Mouse (Mus musculus) adrenal gland, adult 2 months (tissue): Measurements from ENCODE around the gene Chn2. TPM values are rescaled to one million over a fixed set of nuclear protein-coding genes. Genes with fewer than 3 reads are reported as not detected.

ENCODE experiments used
- DNase-seq: peaks from one replicate; pipeline ENCODE4 v3.0.0; 2021
- polyA plus RNA-seq: library from polyadenylated mRNA; depleted of rRNA; stranded (reverse); fragments of >200 nt; gene quantifications from 2 replicates; pipeline ENCODE4 v1.2.3, GENCODE M21; 2012
- total RNA-seq, 2 experiments: library from RNA; stranded (reverse); gene quantifications; 2 replicates each; pipeline ENCODE4 v1.2.3; 2021

Chn2 gene
- total and polyA plus RNA-seq, 3 experiments, result 9.2 to 13.7 (median 11.5) TPM

DNA sequence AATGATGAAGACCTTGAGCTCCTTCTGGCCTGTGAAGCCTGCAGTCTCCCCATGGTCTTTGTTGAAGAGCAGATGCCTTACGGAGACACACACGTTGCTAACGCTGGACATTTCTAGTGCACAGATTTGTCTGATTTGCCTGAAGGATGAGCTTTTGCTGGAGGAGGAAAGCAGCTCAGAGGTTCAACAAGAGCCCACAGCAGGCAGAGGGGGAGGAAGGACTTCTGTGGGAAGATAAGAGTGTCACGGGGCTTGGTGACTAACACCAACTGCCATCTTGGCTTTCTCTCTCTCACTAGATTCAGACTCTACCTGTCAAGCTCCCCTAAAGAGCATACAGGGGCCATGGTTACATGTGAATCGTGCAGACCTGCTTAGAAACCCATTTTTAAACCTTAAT lies 37.3 kb downstream of the Chn2 start:
- DNase-seq, result no peak

DNA sequence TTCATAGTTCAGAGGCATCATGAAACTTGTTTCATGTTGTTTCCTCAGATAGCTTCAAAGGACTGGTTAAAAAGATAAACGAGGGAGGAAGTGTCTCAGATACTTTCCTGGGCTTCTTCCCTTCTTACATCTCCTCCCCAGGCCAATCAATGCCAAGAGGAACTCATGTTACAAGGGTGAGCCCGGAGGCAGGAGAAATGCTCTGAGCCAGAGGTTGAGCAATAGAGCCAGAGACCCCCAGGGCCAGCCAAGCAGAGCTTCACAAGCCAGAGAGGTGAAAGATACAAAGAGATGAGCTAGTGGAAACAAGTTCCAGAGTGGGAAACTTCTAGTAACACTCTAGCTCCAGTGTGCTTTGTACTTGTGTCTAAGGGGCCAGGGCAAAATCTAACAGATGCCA lies 38.9 kb downstream of the Chn2 start:
- no peak for DNase-seq

DNA sequence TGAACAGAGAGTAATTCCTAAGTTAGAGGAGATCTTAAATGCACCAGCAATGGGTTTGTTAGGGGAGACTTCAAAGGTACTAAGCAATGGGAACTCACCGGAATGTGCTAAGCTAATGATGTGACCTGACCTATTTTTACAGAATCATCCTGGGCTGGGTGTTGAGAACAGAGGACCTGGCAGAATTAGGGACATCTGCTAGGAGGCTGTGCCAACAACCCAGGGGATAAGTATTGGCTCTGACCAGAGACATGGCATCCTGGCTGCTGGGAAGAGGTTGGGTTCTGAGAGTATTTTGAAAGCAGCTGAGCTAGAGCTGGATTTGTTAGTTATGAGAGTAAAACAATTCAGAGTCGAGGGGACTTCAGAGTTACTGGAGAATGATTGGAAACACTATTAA lies 40.5 kb downstream of the Chn2 start:
- DNase-seq, result no peak

DNA sequence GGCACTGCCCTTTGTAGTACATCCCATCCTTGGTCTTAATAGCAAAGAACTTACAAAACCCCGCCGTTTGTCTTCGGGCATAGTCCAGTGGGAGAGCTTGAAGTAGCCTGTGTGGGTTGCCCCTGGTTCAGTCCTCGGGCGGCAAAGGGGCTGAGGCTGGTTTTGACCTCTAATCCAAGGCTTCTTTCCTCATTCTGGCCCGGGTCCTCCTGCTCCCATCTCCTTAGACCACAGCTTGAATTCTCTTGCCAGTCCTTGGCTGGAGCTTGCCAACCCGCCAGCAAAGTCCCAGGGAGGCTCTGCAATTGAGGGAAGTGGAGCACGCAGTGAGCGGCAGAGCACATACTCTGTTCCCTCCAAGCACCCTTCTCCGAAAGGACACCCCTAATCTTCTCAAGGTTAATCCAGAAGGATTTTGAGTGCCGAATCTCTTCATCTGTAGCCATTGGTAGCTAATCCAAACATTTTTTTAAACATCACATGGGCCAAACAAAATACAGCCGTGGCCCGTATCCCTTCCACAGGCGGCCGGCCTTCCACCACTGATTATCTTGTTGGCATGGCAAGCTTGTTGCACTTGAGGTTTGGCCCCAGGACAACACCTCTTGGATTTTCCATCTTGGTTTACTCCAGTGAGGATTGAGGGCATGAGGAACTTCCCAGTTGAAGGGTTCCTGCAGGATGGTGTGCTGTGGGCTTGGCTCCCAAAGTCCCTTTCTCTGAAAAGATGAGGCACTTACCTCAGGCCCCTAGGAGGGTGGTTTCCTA lies 41.3 kb downstream of the Chn2 start:
- no peak for DNase-seq

DNA sequence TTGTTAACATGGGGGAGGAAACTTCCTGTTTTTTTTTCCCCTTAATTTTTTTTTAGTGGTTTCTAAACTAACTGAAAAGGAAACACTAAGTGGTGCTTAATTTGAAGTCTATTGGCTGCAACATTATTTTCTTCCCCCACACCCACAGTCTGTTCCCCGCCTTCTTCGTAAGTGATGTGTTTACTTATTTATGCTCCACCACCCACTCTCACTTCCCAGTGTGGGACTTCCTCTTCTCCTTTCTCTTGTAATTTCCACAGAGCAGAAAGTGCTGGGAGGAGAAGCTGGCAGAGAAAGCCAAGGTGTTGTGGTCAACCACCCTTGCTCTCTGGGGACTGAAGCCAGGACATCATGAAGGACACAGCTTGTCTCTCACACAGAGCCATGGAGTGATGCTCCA lies 43.2 kb downstream of the Chn2 start:
- peak; percentile 23 for DNase-seq

DNA sequence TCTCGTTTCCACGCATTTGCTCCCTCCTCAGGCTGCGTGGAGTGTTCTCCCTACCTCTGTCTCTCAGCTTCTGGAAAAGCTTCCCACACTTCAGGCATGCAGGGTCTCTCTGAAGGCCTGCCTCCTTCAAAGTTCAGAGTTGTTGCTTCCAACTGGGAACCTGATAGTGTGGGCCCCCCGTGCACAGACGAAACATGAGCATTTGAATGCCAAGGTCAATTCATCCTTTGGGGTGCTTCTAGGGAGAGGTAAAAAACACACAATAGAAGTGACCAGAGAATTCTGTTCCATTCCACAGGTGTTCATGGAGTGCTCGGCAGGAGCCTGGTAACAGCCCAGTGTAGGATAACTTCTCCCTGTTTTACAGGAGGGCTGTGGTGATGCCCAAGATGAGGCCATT lies 44.7 kb downstream of the Chn2 start:
- no peak for DNase-seq

DNA sequence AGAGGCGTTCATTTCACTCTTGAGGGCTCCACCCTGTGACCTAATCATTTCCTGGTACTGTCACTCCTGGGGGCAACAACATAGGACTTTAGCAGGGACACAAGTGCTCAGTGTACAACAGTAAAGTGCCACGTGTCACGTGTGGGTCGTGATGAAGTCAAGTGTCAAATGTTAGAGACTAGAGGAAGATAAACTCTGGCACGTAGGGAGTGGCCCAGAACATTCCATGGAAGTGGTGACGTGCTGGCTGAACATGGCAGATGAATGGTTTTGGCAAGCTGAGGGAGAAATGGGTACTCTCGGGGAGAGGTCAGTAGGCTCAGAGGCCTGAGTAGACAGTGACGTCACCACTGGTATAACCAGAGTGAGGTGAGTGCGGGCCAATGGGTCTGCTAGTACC lies 45.7 kb downstream of the Chn2 start:
- no peak for DNase-seq

DNA sequence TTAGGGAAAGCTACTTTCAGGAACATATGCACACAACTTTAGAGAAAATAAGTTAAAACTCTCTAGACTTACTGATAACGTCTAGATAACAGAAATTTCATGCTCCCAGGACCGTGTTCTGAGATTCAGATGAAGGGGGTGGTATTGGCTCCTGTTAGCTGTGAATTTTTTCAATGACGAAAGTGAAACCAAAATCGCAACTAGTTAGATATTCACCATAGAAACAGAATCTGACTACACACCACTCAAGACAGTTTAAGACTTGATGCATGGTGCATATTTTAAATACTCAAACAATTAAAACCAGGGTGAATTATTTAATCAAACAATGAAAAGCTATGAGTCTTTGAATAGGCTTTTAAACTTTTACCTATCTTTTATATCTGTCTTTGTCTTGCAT lies 48.8 kb downstream of the Chn2 start:
- DNase-seq, result no peak

DNA sequence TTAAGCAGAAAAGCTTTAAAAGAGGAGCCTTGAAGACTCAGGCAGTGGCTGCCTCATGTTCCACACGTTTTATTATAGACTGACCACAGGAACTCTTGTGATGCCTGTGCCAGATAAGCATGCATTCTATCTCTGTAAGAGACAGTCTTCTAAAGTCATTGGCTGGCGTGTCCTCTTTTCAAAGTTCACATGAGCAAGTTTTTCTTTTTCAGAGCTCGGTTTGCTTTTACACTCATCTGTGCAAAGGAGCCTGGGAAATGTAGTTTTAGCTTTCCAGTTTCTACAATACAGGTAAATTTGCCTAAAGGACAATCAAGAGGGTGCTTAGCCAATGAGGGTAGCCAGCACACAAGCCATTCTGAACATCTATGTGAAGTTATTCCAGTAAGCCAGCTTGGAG lies 51.5 kb downstream of the Chn2 start:
- no peak for DNase-seq

DNA sequence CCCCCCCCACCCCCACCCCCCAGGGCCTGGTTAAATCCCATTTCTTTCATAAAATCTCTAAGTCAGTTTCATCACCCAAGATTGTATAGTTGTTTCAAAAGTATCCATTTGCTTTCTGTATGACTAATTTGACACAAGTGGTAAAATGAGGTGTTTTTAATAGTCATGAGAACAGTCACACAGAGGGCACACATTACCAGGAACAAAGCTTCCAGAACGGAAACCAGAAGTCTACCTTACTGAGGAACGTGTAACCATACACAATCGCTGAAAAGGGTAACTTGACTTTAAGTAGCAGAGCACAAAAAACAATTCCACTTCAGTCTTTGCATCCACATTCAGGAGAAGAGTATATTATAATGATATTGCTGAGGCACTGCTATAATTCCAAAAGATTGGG lies 53.6 kb downstream of the Chn2 start:
- DNase-seq, result no peak

DNA sequence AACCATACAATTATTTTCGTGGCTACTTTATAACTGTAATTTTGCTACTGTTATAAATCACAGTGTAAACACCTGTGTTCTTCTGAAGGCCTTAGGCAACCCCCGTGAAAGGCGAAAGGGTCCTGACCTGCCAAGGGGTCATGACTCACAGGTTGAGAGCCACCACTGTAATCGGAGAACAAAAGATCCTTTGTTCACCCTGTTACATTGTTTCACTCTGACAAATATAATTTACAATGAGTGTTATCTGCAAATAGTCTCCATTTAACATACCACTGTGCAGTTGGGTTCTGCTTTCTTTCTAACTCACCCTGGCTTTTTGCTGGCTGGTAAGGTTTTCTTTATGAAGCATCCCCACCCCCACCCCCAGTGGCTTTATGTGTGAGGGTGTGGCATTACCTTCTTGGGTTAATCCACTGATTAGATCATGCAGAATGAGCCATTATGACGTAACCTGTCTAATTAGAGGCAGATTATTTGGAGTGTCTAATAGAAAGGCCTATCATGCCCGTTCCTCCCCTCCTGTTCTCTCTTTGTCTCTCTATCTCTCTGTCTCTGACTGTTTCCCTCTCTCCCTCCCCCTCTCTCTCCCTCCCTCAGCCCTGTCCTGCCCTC lies 56.9 kb downstream of the Chn2 start:
- DNase-seq, result no peak

DNA sequence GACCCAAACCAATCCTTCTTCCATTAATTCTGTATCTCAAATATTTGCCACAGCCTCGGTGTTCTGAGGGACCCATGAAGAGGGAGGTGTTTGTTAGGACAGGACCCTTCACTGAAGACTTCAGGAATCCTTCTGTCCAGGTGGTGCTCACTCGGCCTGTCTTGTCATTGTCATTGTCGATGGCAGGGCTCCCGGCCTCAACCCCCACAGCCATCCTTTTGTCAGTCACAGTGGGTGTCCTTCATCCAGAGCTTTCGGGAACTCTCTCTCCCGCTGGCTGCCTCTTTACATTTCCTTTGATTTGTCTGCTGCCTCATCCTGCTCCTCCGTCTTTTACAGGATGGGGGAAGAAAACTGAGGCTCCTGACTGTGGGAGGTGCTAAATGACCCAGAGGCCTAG lies 57.5 kb downstream of the Chn2 start:
- no peak for DNase-seq

DNA sequence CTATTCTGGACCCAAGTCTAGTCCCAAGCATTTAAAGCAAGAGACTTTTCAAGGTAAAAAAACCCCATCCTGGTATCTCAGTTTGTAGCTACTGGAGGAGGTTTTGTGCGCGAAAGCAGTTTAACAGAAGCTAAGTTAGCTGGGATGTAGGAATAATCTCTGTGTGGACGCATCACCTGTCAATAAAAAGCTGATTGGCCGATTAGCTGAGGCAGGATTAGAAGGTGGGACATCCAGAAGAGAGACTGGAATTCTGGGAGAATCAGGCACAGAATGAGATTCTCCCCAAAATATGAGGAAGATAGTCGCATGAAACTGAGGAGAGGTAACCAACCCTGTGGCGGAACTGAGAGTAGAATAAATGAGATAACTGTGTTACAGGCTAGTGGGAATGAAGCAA lies 59.0 kb downstream of the Chn2 start:
- DNase-seq, result no peak

DNA sequence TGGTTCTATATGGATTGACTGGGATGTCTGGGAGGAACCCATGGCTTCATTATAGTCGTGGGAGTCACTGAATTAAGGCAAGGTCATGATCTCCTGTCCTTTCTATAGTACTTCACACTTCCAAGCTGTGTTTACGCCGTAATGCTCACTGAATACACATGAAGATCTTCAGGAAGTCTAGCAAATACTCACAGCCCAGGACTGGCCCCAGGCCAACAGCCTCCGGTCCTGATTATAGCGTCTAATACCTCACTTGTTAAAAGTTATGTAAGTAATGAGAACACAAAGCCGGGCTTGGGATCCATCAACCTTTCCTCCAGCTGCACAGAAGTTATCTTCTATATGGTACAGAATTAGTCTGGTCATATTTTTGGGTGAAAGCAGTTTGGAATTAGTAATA lies 60.3 kb downstream of the Chn2 start:
- DNase-seq, result no peak

DNA sequence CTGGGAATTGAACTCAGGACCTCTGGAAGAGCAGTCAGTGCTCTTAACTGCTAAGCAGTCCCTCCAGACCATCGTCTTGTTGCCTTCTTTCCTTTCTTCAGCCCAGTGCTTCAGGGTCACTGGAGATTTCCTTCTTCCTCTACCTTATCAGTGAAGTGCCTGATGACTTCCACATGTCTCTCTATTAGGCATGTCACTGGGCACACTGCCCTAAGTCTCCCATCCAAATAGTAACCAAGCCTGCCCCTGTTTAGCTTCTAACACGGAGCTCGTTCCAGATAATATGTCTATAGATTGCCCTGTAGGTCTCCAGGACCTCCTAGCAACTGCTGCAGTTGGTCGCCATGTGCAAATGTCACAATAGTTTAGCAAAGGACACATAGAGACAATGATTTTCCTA lies 62.9 kb downstream of the Chn2 start:
- DNase-seq, result no peak

DNA sequence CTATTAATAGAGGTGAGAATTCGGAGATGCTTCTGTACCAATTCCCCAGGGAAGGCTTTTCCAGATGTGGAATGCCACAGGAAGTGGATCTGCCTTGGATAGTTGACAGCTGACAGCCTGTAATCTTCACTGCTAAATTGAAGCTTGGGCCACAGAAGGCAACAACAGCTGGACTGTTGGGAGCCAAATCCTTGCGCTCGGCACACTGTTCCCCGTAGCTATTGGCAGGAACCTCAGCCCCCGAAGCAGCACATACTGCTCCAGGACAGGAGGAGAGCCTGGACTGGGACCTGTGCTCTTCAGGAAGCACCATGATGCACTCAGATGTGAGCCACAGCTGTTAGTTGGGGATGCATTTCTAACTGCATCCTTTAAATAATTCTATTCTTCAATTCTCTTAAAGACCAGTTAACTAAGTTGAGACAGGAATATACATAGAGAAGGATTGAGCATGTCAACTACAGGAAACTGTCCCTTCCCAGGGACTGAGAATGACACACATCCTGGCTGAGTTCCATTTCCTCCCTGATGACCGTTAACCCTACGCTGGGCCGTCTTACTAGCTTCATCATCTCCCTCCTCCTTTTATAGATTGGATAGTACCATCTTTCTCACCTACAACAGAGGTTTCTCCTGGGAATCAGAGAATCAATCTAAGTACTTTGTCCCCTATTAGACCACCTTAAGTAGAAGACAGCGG lies 64.1 kb downstream of the Chn2 start:
- no peak for DNase-seq

DNA sequence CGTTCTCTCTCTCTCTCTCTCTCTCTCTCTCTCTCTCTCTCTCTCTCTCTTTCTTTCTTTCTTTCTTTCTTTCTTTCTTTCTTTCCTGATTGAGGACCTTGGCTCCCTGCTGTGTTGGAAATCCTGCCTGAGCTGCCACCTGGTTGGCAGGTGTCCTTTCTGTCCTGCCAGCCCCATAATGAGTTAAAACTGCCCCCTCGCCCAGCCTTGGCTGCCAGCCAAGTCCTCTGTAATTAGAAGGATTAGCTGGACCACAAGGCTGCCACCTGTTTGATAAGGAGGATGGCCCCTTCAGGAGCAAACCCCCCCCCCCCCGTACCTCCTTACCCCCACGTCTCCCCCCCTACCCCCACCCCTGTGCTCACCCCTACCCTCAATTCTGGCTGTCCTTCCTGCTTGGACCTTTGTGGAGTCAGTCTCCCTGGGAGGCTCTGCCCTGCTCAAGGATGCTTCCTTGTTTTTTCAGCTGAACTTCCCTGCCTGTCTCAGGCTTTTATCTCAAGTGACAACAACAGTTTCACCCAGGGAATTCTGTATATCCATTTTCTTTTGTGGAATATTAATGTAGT lies 72.1 kb downstream of the Chn2 start:
- DNase-seq, result no peak

DNA sequence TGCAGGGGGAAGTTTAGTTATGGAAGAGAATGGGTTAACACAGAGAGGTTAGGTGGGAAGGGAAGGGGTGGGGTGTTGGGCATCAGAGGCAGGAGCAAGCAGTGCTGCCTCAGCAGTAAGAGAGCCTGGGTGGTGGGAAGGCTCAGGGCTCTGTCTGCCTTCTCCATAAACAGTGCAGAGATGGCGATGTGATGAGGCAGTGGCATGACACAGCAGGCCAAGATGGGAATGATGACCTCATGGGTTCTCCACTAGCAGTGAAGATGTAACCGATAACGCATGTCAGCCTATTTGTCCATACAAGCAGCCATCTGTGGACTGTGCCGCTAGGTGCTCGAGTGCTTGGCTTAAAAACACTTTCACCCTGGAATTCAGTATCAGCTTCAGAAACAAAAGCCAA lies 74.0 kb downstream of the Chn2 start:
- DNase-seq, result no peak

DNA sequence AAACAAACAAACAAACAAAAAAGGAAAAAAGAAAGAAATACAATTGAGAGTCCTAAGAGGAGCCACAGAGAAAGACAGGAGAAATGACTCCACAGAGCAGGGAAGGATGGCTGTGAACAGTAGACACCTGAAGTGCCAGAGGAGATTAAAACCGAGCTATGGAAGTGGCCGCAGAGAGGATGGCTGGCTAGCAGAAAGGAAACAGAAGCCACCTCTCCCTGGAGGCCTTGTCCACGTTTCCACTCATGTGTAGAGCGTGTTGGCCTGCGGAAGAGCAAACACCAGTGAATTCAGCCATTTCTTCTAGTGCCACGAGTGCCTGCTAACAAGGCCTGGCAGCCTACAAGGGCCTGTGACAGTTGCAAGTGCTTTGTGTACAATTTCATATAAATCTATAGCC lies 75.1 kb downstream of the Chn2 start:
- no peak for DNase-seq

DNA sequence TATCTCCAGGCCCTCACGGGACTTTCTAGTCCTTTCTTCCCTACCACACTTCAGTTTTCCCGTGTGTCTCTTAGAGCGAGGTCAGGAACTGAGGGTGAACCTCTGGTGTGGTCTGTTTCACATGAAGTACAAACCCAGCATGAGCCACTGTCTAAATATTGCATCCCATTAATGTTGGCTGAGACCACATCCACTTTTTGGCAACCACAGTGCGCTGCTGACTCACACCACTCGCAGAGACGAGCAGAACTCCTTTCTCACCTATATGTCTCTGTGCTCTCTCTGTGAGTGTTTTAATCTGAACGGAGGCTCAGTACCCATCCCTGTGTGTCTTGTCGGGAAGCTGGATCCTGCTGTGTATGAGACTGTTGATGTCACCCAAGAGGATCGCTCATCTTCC lies 76.9 kb downstream of the Chn2 start:
- DNase-seq, result no peak

DNA sequence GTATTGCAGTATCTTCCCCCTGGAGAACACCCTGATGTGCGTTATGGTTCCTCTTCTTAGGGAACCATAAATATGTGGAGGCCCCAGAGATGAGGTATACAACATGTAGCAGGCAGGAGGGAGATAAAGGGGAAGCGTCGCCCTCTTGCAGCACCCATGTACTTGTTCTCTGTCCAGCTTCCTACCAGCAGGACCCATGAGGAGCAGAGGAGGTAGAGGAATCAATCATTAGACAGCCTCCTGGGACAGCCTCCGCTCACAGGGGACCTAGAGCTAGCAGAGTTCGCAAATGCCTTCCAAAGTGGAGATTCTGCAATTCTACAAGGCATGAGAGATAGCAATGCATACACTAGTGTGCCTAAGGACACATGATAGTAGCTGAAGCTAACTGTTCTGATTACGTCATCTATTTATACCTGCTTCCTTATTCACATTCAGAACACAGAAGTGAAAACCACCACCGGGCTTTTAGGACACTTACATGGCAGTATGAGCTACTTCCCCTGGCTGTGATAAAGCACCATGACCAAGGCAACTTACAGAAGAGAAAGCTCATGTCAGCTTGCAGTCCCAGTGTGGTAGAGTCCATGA lies 77.7 kb downstream of the Chn2 start:
- no peak for DNase-seq

DNA sequence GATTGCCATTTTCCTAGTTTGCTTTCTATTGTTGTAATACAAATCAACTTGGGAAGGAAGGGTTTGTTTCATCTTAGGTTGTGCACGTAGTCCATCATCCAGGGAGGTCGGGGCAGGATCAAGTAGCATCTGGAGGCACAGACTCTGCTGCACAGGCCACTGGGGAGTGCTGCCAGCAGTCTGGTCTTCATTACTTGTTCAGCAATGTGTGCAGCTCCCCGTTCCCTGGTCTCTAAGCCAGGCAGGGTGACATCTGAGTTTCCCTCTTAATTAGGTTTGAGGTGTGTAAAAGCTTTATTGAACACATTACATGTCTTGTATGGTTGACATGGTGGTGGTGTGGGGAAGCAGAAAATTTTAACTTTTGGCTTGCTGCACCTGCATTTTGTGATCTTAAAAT lies 79.0 kb downstream of the Chn2 start:
- no peak for DNase-seq

DNA sequence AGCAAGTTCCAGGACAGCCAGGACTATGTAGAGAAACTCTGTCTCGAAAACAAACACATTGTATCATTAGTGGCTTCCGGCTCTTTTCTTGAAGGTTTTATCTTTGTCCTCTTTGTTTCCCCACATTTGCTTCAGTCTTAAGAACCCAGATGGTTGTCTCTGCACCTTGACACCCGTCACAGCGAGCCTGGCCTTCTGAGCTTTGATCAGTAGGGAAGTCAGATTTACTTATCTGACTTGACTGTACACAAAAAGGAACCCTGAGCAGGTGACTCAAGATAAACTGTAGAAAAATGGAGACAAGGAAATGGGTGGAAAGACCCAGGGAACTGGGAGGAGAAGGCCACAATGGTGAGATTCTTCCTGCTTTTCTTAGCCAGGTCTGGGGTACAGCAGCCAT lies 79.5 kb downstream of the Chn2 start:
- DNase-seq, result no peak
